Mouse (Mus musculus) kidney, postnatal 14 days (tissue): ENCODE data around the gene Top2a.

ENCODE experiments used
- DNase-seq: peaks from one replicate; pipeline ENCODE4 v3.0.0; 2022; ENCODE audit warnings: mixed read lengths

Gene Top2a

GRCm38 (mm10) chr11:98963191-98964021, 60.6 kb downstream of the Top2a start:
- DNase-seq, result peak; percentile 95

- DNase-seq, result no peak
These were observed 61.4 kb downstream of the Top2a start for GRCm38 (mm10) chr11:98962421-98963095.

- no peak for DNase-seq
These were observed 62.2 kb downstream of the Top2a start for GRCm38 (mm10) chr11:98961766-98962165.

GRCm38 (mm10) chr11:98961051-98961592, 62.9 kb downstream of the Top2a start:
- DNase-seq, result peak; percentile 64

GRCm38 (mm10) chr11:98960313-98960906, 63.6 kb downstream of the Top2a start:
- peak; percentile 90 for DNase-seq

- DNase-seq, result peak; percentile 92
These were observed 64.3 kb downstream of the Top2a start for GRCm38 (mm10) chr11:98959437-98960312.

GRCm38 (mm10) chr11:98956340-98956739, 67.6 kb downstream of the Top2a start:
- no peak for DNase-seq

- DNase-seq, result no peak
These were observed 68.2 kb downstream of the Top2a start for GRCm38 (mm10) chr11:98955707-98956235.

- peak; percentile 67 for DNase-seq
These were observed 68.9 kb downstream of the Top2a start for GRCm38 (mm10) chr11:98954801-98955706.

GRCm38 (mm10) chr11:98954373-98954772, 69.6 kb downstream of the Top2a start:
- DNase-seq, result peak; percentile 88

- DNase-seq, result peak; percentile 12
These were observed 70.1 kb downstream of the Top2a start for GRCm38 (mm10) chr11:98953835-98954320.

- DNase-seq, result peak; percentile 14
These were observed 70.6 kb downstream of the Top2a start for GRCm38 (mm10) chr11:98953361-98953760.

- no peak for DNase-seq
These were observed 71.3 kb downstream of the Top2a start for GRCm38 (mm10) chr11:98952736-98953135.

- DNase-seq, result no peak
These were observed 71.9 kb downstream of the Top2a start for GRCm38 (mm10) chr11:98952111-98952510.

- DNase-seq, result peak; percentile 94
These were observed 72.7 kb downstream of the Top2a start for GRCm38 (mm10) chr11:98951026-98951906.

GRCm38 (mm10) chr11:98950484-98950883, 73.5 kb downstream of the Top2a start:
- DNase-seq, result no peak

- peak; percentile 81 for DNase-seq
These were observed 74.0 kb downstream of the Top2a start for GRCm38 (mm10) chr11:98949958-98950460.

GRCm38 (mm10) chr11:98949242-98949957, 74.6 kb downstream of the Top2a start:
- DNase-seq, result no peak
